ENCODE assay signal across 8 mouse cellular contexts in the genomic region with DNA sequence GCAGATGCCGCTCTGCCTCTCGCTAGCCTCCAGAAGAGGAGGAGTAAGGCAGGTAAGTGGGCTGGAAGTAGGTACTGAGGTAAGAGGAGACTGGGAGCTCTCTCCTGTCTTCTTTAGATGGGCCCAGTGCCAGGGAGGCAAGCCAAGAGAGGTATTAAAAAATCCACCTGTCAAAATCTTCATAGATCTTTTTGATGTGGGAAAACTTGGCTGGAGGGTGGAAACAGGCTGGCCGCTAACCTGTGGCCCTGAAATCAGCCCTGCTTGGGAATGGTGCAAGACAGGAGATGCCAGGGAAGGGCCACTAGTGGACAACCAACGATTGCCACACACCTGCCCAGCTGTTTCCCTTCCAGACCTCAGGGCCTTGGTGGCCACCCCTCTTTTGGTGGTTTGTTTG. TPM values are rescaled to one million over a fixed set of nuclear protein-coding genes. Genes with fewer than 3 reads are reported as not detected.
DNase-seq lines count a peak whose midpoint lies in the region; ATAC-seq lines count a peak whose summit lies in the region.

No protein-coding gene starts in this region.

- no peak for ATAC-seq in heart, embryonic 11.5 days (replicated peaks; ENCODE audit: insufficient number of reproducible peaks, low FRiP score, low TSS enrichment)
- ATAC-seq in embryonic facial prominence, embryonic 12.5 days (ENCODE audit: insufficient number of reproducible peaks, insufficient read depth, low FRiP score, low TSS enrichment): no peak
- ATAC-seq in liver, embryonic 12.5 days: no peak
- no peak for ATAC-seq in granulocyte monocyte progenitor cell, adult 5-6 weeks (replicated peaks; ENCODE audit: poor library complexity, severe bottlenecking)

- no peaks in the 10 kb centered on the region for H3K27me3 ChIP-seq in heart, embryonic 11.5 days (ENCODE audit: control insufficient read depth, insufficient read depth, low read length)
- H3K27me3 ChIP-seq in embryonic facial prominence, embryonic 12.5 days: no peaks in the 10 kb centered on the region
- no peaks in the 10 kb centered on the region for H3K27me3 ChIP-seq in liver, embryonic 12.5 days (replicated peaks)

- 80% methylated on average over 4 of the region's 4 CpGs for WGBS in heart, embryonic 11.5 days (ENCODE audit: insufficient replicate concordance)
- 87% methylated on average over 4 of the region's 4 CpGs for WGBS in embryonic facial prominence, embryonic 12.5 days
- 75% methylated on average over 4 of the region's 4 CpGs for WGBS in liver, embryonic 12.5 days (ENCODE audit: insufficient replicate concordance)

- H3K9me3 ChIP-seq in heart, embryonic 11.5 days (replicated peaks; ENCODE audit: control insufficient read depth, low read length): no peaks in the 10 kb centered on the region
- no peaks in the 10 kb centered on the region for H3K9me3 ChIP-seq in embryonic facial prominence, embryonic 12.5 days
- no peaks in the 10 kb centered on the region for H3K9me3 ChIP-seq in liver, embryonic 12.5 days (replicated peaks)

- peaks cover 7% of the 10 kb centered on the region; the same call in 1 of the 2 replicates for H3K36me3 ChIP-seq in heart, embryonic 11.5 days (ENCODE audit: control insufficient read depth, insufficient read depth, low read length)
- peaks cover 15% of the 10 kb centered on the region; the same call in 1 of the 2 replicates for H3K36me3 ChIP-seq in embryonic facial prominence, embryonic 12.5 days
- peaks cover 40% of the 10 kb centered on the region for H3K36me3 ChIP-seq in liver, embryonic 12.5 days

- 0 out of 2 replicates have a peak overlapping the region, but pooled peaks have one; percentile 10 for H3K9ac ChIP-seq in heart, embryonic 11.5 days (ENCODE audit: low read depth, low read length)
- no peak overlapping the region; the same call in 1 of the 2 replicates for H3K9ac ChIP-seq in embryonic facial prominence, embryonic 12.5 days
- peak overlapping the region; percentile 100; the same call in 1 of the 2 replicates for H3K9ac ChIP-seq in liver, embryonic 12.5 days

- H3K27ac ChIP-seq in heart, embryonic 11.5 days (ENCODE audit: low read depth, low read length): no peak overlapping the region
- H3K27ac ChIP-seq in embryonic facial prominence, embryonic 12.5 days: no peak overlapping the region
- peak overlapping the region; percentile 97 for H3K27ac ChIP-seq in liver, embryonic 12.5 days

- peak overlapping the region; percentile 93; the same call in 1 of the 2 replicates for H3K4me3 ChIP-seq in heart, embryonic 11.5 days (ENCODE audit: low read depth, low read length)
- no peak overlapping the region for H3K4me3 ChIP-seq in embryonic facial prominence, embryonic 12.5 days
- peak overlapping the region; percentile 98 for H3K4me3 ChIP-seq in liver, embryonic 12.5 days

- DNase-seq in heart, adult 18-20 months: no peak
- DNase-seq in adipocyte (ENCODE audit: low spot score): peak; percentile 50
- no peak for DNase-seq in T-cell, adult 2 months (ENCODE audit: low spot score)
- no peak for DNase-seq in layer of hippocampus, postnatal 36 days

- peak overlapping the region; percentile 90 for H3K4me2 ChIP-seq in heart, embryonic 11.5 days
- 0 out of 2 replicates have a peak overlapping the region, but pooled peaks have one; percentile 76 for H3K4me2 ChIP-seq in embryonic facial prominence, embryonic 12.5 days (replicated peaks)
- peak overlapping the region; percentile 93 for H3K4me2 ChIP-seq in liver, embryonic 12.5 days

- H3K4me1 ChIP-seq in heart, embryonic 11.5 days (ENCODE audit: control insufficient read depth, insufficient read depth, low read length): peaks cover 22% of the 10 kb centered on the region
- H3K4me1 ChIP-seq in embryonic facial prominence, embryonic 12.5 days: peaks cover 22% of the 10 kb centered on the region
- peaks cover 53% of the 10 kb centered on the region for H3K4me1 ChIP-seq in liver, embryonic 12.5 days

RNA-seq across cellular contexts. Expression of a gene that starts 1.5 kb away (rescaled TPM):
- 61.5 and 66.0 TPM in 2 replicates for polyA plus RNA-seq in heart, embryonic 11.5 days (2014; fragmentation: Nextera tagmentation; extraction: Ambion mirVana)
- total RNA-seq in heart, adult 18-20 months (2021): 100 to 1,000 TPM; 507 to 509 TPM
- polyA plus RNA-seq in embryonic facial prominence, embryonic 12.5 days (2016; fragmentation: Nextera tagmentation; extraction: Ambion mirVana): 23.8 and 26.9 TPM in 2 replicates
- 26.0 and 28.6 TPM in 2 replicates for polyA plus RNA-seq in liver, embryonic 12.5 days (2016; fragmentation: Nextera tagmentation; extraction: Ambion mirVana)
- total RNA-seq in granulocyte monocyte progenitor cell, adult 5-6 weeks (2014; fragmentation: Nextera tagmentation): 18.1 and 35.3 TPM in 2 replicates
- total RNA-seq in granulocyte monocyte progenitor cell, adult 5-6 weeks (2017): 7.1 and 14.7 TPM in 2 replicates
- total RNA-seq in layer of hippocampus, postnatal 36 days (2021): 10 to 100 TPM; 42.5 to 46.1 TPM

RNA-seq across cellular contexts. Expression of a gene that starts 1.7 kb away (rescaled TPM):
- polyA plus RNA-seq in heart, embryonic 11.5 days (2014; fragmentation: Nextera tagmentation; extraction: Ambion mirVana): 50.3 and 63.5 TPM in 2 replicates
- 10 to 100 TPM; 81.6 to 96.7 TPM for total RNA-seq in heart, adult 18-20 months (2021)
- 140 and 145 TPM in 2 replicates for polyA plus RNA-seq in embryonic facial prominence, embryonic 12.5 days (2016; fragmentation: Nextera tagmentation; extraction: Ambion mirVana)
- 168 and 173 TPM in 2 replicates for polyA plus RNA-seq in liver, embryonic 12.5 days (2016; fragmentation: Nextera tagmentation; extraction: Ambion mirVana)
- total RNA-seq in granulocyte monocyte progenitor cell, adult 5-6 weeks (2014; fragmentation: Nextera tagmentation): 127 and 167 TPM in 2 replicates
- 58.5 and 61.0 TPM in 2 replicates for total RNA-seq in granulocyte monocyte progenitor cell, adult 5-6 weeks (2017)
- 100 to 1,000 TPM; 166 to 168 TPM for total RNA-seq in layer of hippocampus, postnatal 36 days (2021)

RNA-seq across cellular contexts. Expression of a gene that starts 22.0 kb away (rescaled TPM):
- 19.5 and 21.3 TPM in 2 replicates for polyA plus RNA-seq in heart, embryonic 11.5 days (2014; fragmentation: Nextera tagmentation; extraction: Ambion mirVana)
- total RNA-seq in heart, adult 18-20 months (2021): 1 to 10 TPM; 6.4 to 7.8 TPM
- 34.8 and 38.1 TPM in 2 replicates for polyA plus RNA-seq in embryonic facial prominence, embryonic 12.5 days (2016; fragmentation: Nextera tagmentation; extraction: Ambion mirVana)
- polyA plus RNA-seq in liver, embryonic 12.5 days (2016; fragmentation: Nextera tagmentation; extraction: Ambion mirVana): 23.5 and 24.3 TPM in 2 replicates
- 13.4 and 17.5 TPM in 2 replicates for total RNA-seq in granulocyte monocyte progenitor cell, adult 5-6 weeks (2014; fragmentation: Nextera tagmentation)
- 19.1 and 29.6 TPM in 2 replicates for total RNA-seq in granulocyte monocyte progenitor cell, adult 5-6 weeks (2017)
- total RNA-seq in layer of hippocampus, postnatal 36 days (2021): 10 to 100 TPM; 26.8 to 28.6 TPM

RNA-seq across cellular contexts. Expression of a gene that starts 50.1 kb away (rescaled TPM):
- 22.2 and 22.9 TPM in 2 replicates for polyA plus RNA-seq in heart, embryonic 11.5 days (2014; fragmentation: Nextera tagmentation; extraction: Ambion mirVana)
- total RNA-seq in heart, adult 18-20 months (2021): 10 to 100 TPM; 83.0 to 85.6 TPM
- 29.6 and 31.0 TPM in 2 replicates for polyA plus RNA-seq in embryonic facial prominence, embryonic 12.5 days (2016; fragmentation: Nextera tagmentation; extraction: Ambion mirVana)
- polyA plus RNA-seq in liver, embryonic 12.5 days (2016; fragmentation: Nextera tagmentation; extraction: Ambion mirVana): 12.7 and 13.6 TPM in 2 replicates
- total RNA-seq in granulocyte monocyte progenitor cell, adult 5-6 weeks (2014; fragmentation: Nextera tagmentation): 6.8 and 13.5 TPM in 2 replicates
- 7.0 and 7.3 TPM in 2 replicates for total RNA-seq in granulocyte monocyte progenitor cell, adult 5-6 weeks (2017)
- 100 to 1,000 TPM; 108 to 121 TPM for total RNA-seq in layer of hippocampus, postnatal 36 days (2021)

RNA-seq across cellular contexts. Expression of a gene that starts 55.0 kb away (rescaled TPM):
- polyA plus RNA-seq in heart, embryonic 11.5 days (2014; fragmentation: Nextera tagmentation; extraction: Ambion mirVana): 78.8 and 80.2 TPM in 2 replicates
- 10 to 100 TPM; 34.6 to 42.9 TPM for total RNA-seq in heart, adult 18-20 months (2021)
- polyA plus RNA-seq in embryonic facial prominence, embryonic 12.5 days (2016; fragmentation: Nextera tagmentation; extraction: Ambion mirVana): 89.7 and 96.9 TPM in 2 replicates
- 30.3 and 33.7 TPM in 2 replicates for polyA plus RNA-seq in liver, embryonic 12.5 days (2016; fragmentation: Nextera tagmentation; extraction: Ambion mirVana)
- total RNA-seq in granulocyte monocyte progenitor cell, adult 5-6 weeks (2014; fragmentation: Nextera tagmentation): 32.3 and 47.4 TPM in 2 replicates
- total RNA-seq in granulocyte monocyte progenitor cell, adult 5-6 weeks (2017): 23.1 and 41.1 TPM in 2 replicates
- total RNA-seq in layer of hippocampus, postnatal 36 days (2021): 100 to 1,000 TPM; 255 to 284 TPM

Comparison
In these comparisons a context has a peak if more than half of its experiments do, and no peak if none do; other contexts are left out.
1. RNA of a gene that starts 1.5 kb away (total RNA-seq): 507 to 509 TPM in heart, adult 18-20 months; 42.5 to 46.1 TPM in layer of hippocampus, postnatal 36 days and 7.1 to 35.3 TPM in granulocyte monocyte progenitor cell, adult 5-6 weeks; every median in the first group is over 10 times any median in the second.
2. Peak in every context shown above with its lines, with median percentiles within 50 percentile points of each other: H3K4me2 ChIP-seq.